10 mouse cellular contexts compared by ENCODE assay signal in the genomic region with DNA sequence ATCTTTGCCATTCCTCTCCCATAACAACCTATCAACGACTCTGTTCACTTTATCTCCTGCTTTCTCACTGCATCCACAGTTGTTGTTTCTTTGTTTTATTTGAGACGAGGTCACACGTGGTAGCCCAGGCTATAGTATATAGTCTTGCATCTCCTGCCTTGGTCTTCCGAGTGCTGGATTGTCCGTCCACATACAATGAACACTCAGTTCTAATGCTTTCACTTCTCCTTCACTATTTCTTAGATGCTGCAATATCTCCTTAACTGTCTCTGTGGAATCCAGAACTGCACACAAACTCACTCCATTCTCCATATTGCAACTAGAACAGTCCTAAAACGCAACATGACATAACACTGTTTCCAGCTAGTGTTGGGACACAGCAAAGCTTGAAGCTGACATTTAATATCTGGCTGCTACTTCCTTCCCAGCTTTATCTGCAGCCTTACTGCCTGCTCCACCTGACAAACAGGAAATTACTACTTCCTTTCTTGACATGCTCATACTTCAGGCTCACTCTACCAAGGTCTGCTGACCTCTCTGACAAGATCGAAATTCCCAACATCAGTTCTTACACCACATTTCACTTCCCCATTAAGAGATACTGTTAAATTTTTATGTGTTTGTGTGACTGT. TPM values are rescaled to one million over a fixed set of nuclear protein-coding genes. Genes with fewer than 3 reads are reported as not detected.
A peak's percentile ranks its signal among the peaks of the same experiment; 100 is the strongest.
DNase-seq lines count a peak whose midpoint lies in the region; ATAC-seq lines count a peak whose summit lies in the region.
"Had no signal": no experiment of that assay in that cellular context is flagged by ENCODE, and none has a peak within 500 bp of the region (broad histone marks: within the 10 kb centered on the region; RNA-seq: fewer than 3 reads in every experiment).

No protein-coding gene starts in this region.

- intact Hi-C loops in heart, postnatal 25 days (cut with DNase I): no loop called here

- no peaks in the 10 kb centered on the region for H3K27me3 ChIP-seq in heart, embryonic 13.5 days (replicated peaks)
- H3K27me3 ChIP-seq in liver, embryonic 16.5 days (ENCODE audit: control insufficient read depth, insufficient read depth, low read depth, low read length): no peaks in the 10 kb centered on the region
- H3K27me3 ChIP-seq: hindbrain, embryonic 15.5 days had no signal

- H3K4me1 ChIP-seq in heart, embryonic 13.5 days: peaks cover 16% of the 10 kb centered on the region
- H3K4me1 ChIP-seq in liver, embryonic 16.5 days (ENCODE audit: control insufficient read depth, low read depth, low read length): peaks cover 5% of the 10 kb centered on the region; the same call in 1 of the 2 replicates
- H3K4me1 ChIP-seq: hindbrain, embryonic 15.5 days had no signal

- 49% methylated on average over 7 of the region's 7 CpGs for WGBS in heart, embryonic 13.5 days
- 21% methylated on average over 7 of the region's 7 CpGs for WGBS in liver, embryonic 16.5 days (ENCODE audit: insufficient replicate concordance)

- H3K4me2 ChIP-seq in heart, embryonic 13.5 days: no peak overlapping the region
- H3K4me2 ChIP-seq in liver, embryonic 16.5 days (ENCODE audit: low read depth, low read length): no peak overlapping the region
- H3K4me2 ChIP-seq: hindbrain, embryonic 15.5 days had no signal

- ATAC-seq in heart, embryonic 13.5 days (ENCODE audit: extremely low read depth, insufficient number of reproducible peaks, low FRiP score, low TSS enrichment): no peak
- ATAC-seq in liver, embryonic 16.5 days (ENCODE audit: low read depth): peak; percentile 53; the same call in 1 of the 2 replicates

- H3K9ac ChIP-seq in heart, embryonic 13.5 days: no peak overlapping the region
- H3K9ac ChIP-seq in liver, embryonic 16.5 days (ENCODE audit: low read depth, low read length): no peak overlapping the region
- H3K9ac ChIP-seq: hindbrain, embryonic 15.5 days had no signal

- no peak overlapping the region for H3K4me3 ChIP-seq in heart, embryonic 13.5 days
- H3K4me3 ChIP-seq in liver, embryonic 16.5 days (ENCODE audit: low read depth, low read length): no peak overlapping the region
- H3K4me3 ChIP-seq: hindbrain, embryonic 15.5 days had no signal

- H3K9me3 ChIP-seq in heart, embryonic 13.5 days: no peaks in the 10 kb centered on the region
- no peaks in the 10 kb centered on the region for H3K9me3 ChIP-seq in liver, embryonic 16.5 days (replicated peaks; ENCODE audit: control insufficient read depth, low read length)
- H3K9me3 ChIP-seq: hindbrain, embryonic 15.5 days had no signal

- peak overlapping the region; percentile 82 for H3K27ac ChIP-seq in heart, embryonic 13.5 days (replicated peaks)
- H3K27ac ChIP-seq in liver, embryonic 16.5 days (ENCODE audit: low read length): 0 out of 2 replicates have a peak overlapping the region, but pooled peaks have one; percentile 30
- H3K27ac ChIP-seq: hindbrain, embryonic 15.5 days had no signal

- peak; percentile 53 for DNase-seq in heart, adult 8-10 months (ENCODE audit: low spot score)
- no peak for DNase-seq in heart, postnatal 25 days (ENCODE audit: low spot score)
- DNase-seq in A20 (ENCODE audit: low read depth, low spot score): peak; percentile 53
- no peak for DNase-seq in adrenal gland, postnatal 25 days
- no peak for DNase-seq in ovary, postnatal 36 days (ENCODE audit: low spot score)
- DNase-seq in layer of hippocampus, adult 18-20 months (ENCODE audit: low spot score in 2 of 2): no peak
- DNase-seq: adrenal gland, postnatal 36 days had no signal

- H3K36me3 ChIP-seq in heart, embryonic 13.5 days: peaks cover 18% of the 10 kb centered on the region
- H3K36me3 ChIP-seq in liver, embryonic 16.5 days (ENCODE audit: control insufficient read depth, insufficient read depth): no peaks in the 10 kb centered on the region

RNA-seq across cellular contexts. Expression of gene Mlh3, which starts 13.3 kb away (rescaled TPM):
- total RNA-seq in heart, adult 8-10 months (2022): 10 to 100 TPM in 2 of 4 experiments, 1 to 10 TPM in 2; 9.4 to 11.3 (median 10.3) TPM
- total RNA-seq in heart, postnatal 25 days (2021): 1 to 10 TPM; 6.9 to 7.5 TPM
- polyA plus RNA-seq in heart, embryonic 13.5 days (2015; fragmentation: Nextera tagmentation; extraction: Ambion mirVana): 5.0 and 5.7 TPM in 2 replicates
- 2.2 and 2.3 TPM in 2 replicates for polyA plus RNA-seq in liver, embryonic 16.5 days (2015; fragmentation: Nextera tagmentation; extraction: Ambion mirVana)
- total RNA-seq in adrenal gland, postnatal 25 days (2021): 9.9 and 14.3 TPM in 2 replicates
- total RNA-seq in layer of hippocampus, adult 18-20 months (2021): 10 to 100 TPM; 18.4 to 20.5 TPM

RNA-seq across cellular contexts. Expression of gene Acyp1, which starts 31.1 kb away (rescaled TPM):
- 10 to 100 TPM; 20.6 to 27.9 (median 22.9) TPM for total RNA-seq in heart, adult 8-10 months (2022)
- 10 to 100 TPM; 14.5 to 19.5 TPM for total RNA-seq in heart, postnatal 25 days (2021)
- 59.2 and 66.6 TPM in 2 replicates for polyA plus RNA-seq in heart, embryonic 13.5 days (2015; fragmentation: Nextera tagmentation; extraction: Ambion mirVana)
- polyA plus RNA-seq in liver, embryonic 16.5 days (2015; fragmentation: Nextera tagmentation; extraction: Ambion mirVana): 43.3 and 48.8 TPM in 2 replicates
- 30.2 and 42.2 TPM in 2 replicates for total RNA-seq in adrenal gland, postnatal 25 days (2021)
- 10 to 100 TPM; 34.4 to 36.0 TPM for total RNA-seq in layer of hippocampus, adult 18-20 months (2021)

RNA-seq across cellular contexts. Expression of gene Zc2hc1c, which starts 31.3 kb away (rescaled TPM):
- total RNA-seq in heart, adult 8-10 months (2022): 1 to 10 TPM; 2.6 to 3.2 (median 2.6) TPM
- 1 to 10 TPM; 1.9 to 2.0 TPM for total RNA-seq in heart, postnatal 25 days (2021)
- 0.55 and 0.62 TPM in 2 replicates for polyA plus RNA-seq in heart, embryonic 13.5 days (2015; fragmentation: Nextera tagmentation; extraction: Ambion mirVana)
- 0.08 and 0.13 TPM in 2 replicates for polyA plus RNA-seq in liver, embryonic 16.5 days (2015; fragmentation: Nextera tagmentation; extraction: Ambion mirVana)
- total RNA-seq in adrenal gland, postnatal 25 days (2021): 1.8 and 1.9 TPM in 2 replicates
- total RNA-seq in layer of hippocampus, adult 18-20 months (2021): 1 to 10 TPM; 1.1 to 1.4 TPM

RNA-seq across cellular contexts. Expression of gene Eif2b2, which starts 37.8 kb away (rescaled TPM):
- total RNA-seq in heart, adult 8-10 months (2022): 10 to 100 TPM; 39.5 to 50.6 (median 45.2) TPM
- total RNA-seq in heart, postnatal 25 days (2021): 10 to 100 TPM; 48.2 to 49.3 TPM
- 54.8 and 55.9 TPM in 2 replicates for polyA plus RNA-seq in heart, embryonic 13.5 days (2015; fragmentation: Nextera tagmentation; extraction: Ambion mirVana)
- polyA plus RNA-seq in liver, embryonic 16.5 days (2015; fragmentation: Nextera tagmentation; extraction: Ambion mirVana): 31.7 and 31.8 TPM in 2 replicates
- 68.0 and 83.9 TPM in 2 replicates for total RNA-seq in adrenal gland, postnatal 25 days (2021)
- 10 to 100 TPM; 56.0 to 72.8 TPM for total RNA-seq in layer of hippocampus, adult 18-20 months (2021)

Comparison
In these comparisons a context has a peak if more than half of its experiments do, and no peak if none do; other contexts are left out.
1. DNase-seq: peak in heart, adult 8-10 months (single experiment) and A20 (single experiment); none in heart, postnatal 25 days (single experiment), adrenal gland, postnatal 25 days (single experiment), ovary, postnatal 36 days (single experiment) and layer of hippocampus, adult 18-20 months (0 of 2).